Mouse (Mus musculus) MN1 (cell line): ENCODE data around the gene Ntm.

ENCODE experiments used
- DNase-seq: peaks from one replicate; pipeline ENCODE4 v3.0.0-alpha.2; 2016; ENCODE audit warnings: low spot score

The Ntm gene

GRCm38 (mm10) chr9:29754374-29754773 lies 208.6 kb downstream of the Ntm start:
- DNase-seq, result no peak

- no peak for DNase-seq
Measured at GRCm38 (mm10) chr9:29751396-29751795, 211.5 kb downstream of the Ntm start.

- DNase-seq, result no peak
Measured at GRCm38 (mm10) chr9:29750371-29751014, 212.4 kb downstream of the Ntm start.

GRCm38 (mm10) chr9:29748070-29748469 lies 214.9 kb downstream of the Ntm start:
- DNase-seq, result no peak

GRCm38 (mm10) chr9:29738835-29739526 lies 224.0 kb downstream of the Ntm start:
- no peak for DNase-seq

GRCm38 (mm10) chr9:29736031-29736430 lies 226.9 kb downstream of the Ntm start:
- no peak for DNase-seq

- DNase-seq, result no peak
Measured at GRCm38 (mm10) chr9:29732895-29733294, 230.0 kb downstream of the Ntm start.

- no peak for DNase-seq
Measured at GRCm38 (mm10) chr9:29731672-29732071, 231.3 kb downstream of the Ntm start.

- DNase-seq, result no peak
Measured at GRCm38 (mm10) chr9:29727540-29728432, 235.2 kb downstream of the Ntm start.

GRCm38 (mm10) chr9:29721461-29721860 lies 241.5 kb downstream of the Ntm start:
- no peak for DNase-seq

- DNase-seq, result no peak
Measured at GRCm38 (mm10) chr9:29716795-29717194, 246.1 kb downstream of the Ntm start.

GRCm38 (mm10) chr9:29698276-29698675 lies 264.7 kb downstream of the Ntm start:
- no peak for DNase-seq

GRCm38 (mm10) chr9:29694151-29694550 lies 268.8 kb downstream of the Ntm start:
- DNase-seq, result no peak

GRCm38 (mm10) chr9:29691186-29691855 lies 271.6 kb downstream of the Ntm start:
- DNase-seq, result no peak

GRCm38 (mm10) chr9:29682224-29682623 lies 280.7 kb downstream of the Ntm start:
- no peak for DNase-seq

- DNase-seq, result no peak
Measured at GRCm38 (mm10) chr9:29680677-29681076, 282.3 kb downstream of the Ntm start.

- no peak for DNase-seq
Measured at GRCm38 (mm10) chr9:29673911-29674310, 289.0 kb downstream of the Ntm start.

GRCm38 (mm10) chr9:29671861-29672260 lies 291.1 kb downstream of the Ntm start:
- DNase-seq, result no peak

GRCm38 (mm10) chr9:29663286-29663685 lies 299.7 kb downstream of the Ntm start:
- DNase-seq, result no peak

GRCm38 (mm10) chr9:29661468-29662145 lies 301.3 kb downstream of the Ntm start:
- DNase-seq, result no peak

- DNase-seq, result no peak
Measured at GRCm38 (mm10) chr9:29660059-29660613, 302.8 kb downstream of the Ntm start.
